Mouse (Mus musculus): ENCODE results near the gene Atg9a.

DNA sequence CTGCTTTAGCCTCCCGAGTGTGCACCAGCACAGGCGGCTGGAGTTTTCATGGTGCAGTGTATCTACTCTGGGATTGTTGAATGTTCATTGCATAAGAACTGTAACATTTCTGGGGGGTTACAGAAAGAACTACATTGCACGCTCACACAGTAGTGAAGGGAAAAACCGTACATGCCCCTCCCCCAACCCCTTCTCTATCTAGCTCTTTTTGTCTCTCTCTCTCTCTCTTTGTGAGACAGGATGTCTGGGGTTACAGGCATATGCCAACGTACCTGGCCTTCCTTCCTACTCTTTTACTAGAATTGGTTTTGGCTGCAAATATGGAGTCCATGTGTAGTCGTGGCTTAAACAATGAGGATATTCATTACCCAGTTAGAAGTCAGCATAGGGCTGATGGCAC, 30.9 kb upstream of the Atg9a start:
- TF ChIP-seq CTCF (conservative IDR thresholded peaks at IDR 0.05 in 1 of 2, IDR thresholded peaks at IDR 0.05 in 1 of 2; ENCODE audit: low read depth in 2 of 2, low read length in 2 of 2) (no peak), SMC3 (IDR thresholded peaks at IDR 0.05; ENCODE audit: low read depth, low read length) (no peak), CHD2 (IDR thresholded peaks at IDR 0.05; ENCODE audit: low read length) (peak; percentile 73), GABPA (IDR thresholded peaks at IDR 0.05; ENCODE audit: insufficient replicate concordance, low read depth, low read length) (no peak), UBTF (IDR thresholded peaks at IDR 0.05; ENCODE audit: low read depth, low read length) (no peak), TCF12 (IDR thresholded peaks at IDR 0.05; ENCODE audit: low read depth, low read length) (no peak), ZC3H11A (IDR thresholded peaks at IDR 0.05; ENCODE audit: low read depth, low read length) (no peak), EP300 (IDR thresholded peaks at IDR 0.05; ENCODE audit: low read length) (no peak)
